Mouse (Mus musculus) liver, postnatal 0 days (tissue): ENCODE data around the gene Gm10662. TPM values are rescaled to one million over a fixed set of nuclear protein-coding genes. Genes with fewer than 3 reads are reported as not detected.
"Not testable (repeated sequence)": the region's sequence is repeated elsewhere in the genome, so short reads cannot be mapped to it uniquely, and the experiment has no call there.

Experiments
- ATAC-seq: fragments of 200-750 bp; cut with Nextera tagmentation; 2 replicates; pipeline ENCODE4 v1.8.0; 2017; ENCODE audit warnings: mild to moderate bottlenecking, moderate library complexity
- DNase-seq: peaks from one replicate; pipeline ENCODE4 v3.0.0-alpha.2; 2016
- H3K27ac ChIP-seq: fragments of 300-500 bp; sonication (generic); 2 replicates; pipeline ENCODE4 v1.5.1; 2014; ENCODE audit warnings: antibody characterized with exemption, moderate library complexity, mild to moderate bottlenecking, low read depth
- H3K27me3 ChIP-seq: fragments of 300-500 bp; sonication (generic); 2 replicates; pipeline ENCODE4 v1.6.1; 2014; ENCODE audit warnings: low read length, control low read depth, mixed read lengths; ENCODE audit not compliant: insufficient read depth
- H3K36me3 ChIP-seq: fragments of 300-500 bp; sonication (generic); replicated peaks from 2 replicates; pipeline ENCODE4 v1.6.1; 2014; ENCODE audit warnings: mild to moderate bottlenecking, control low read depth, low read length, moderate library complexity, mixed read lengths; ENCODE audit not compliant: insufficient read depth
- H3K4me1 ChIP-seq: fragments of 300-500 bp; sonication (generic); 2 replicates; pipeline ENCODE4 v1.6.1; 2014; ENCODE audit warnings: antibody characterized with exemption, mild to moderate bottlenecking, control low read depth; ENCODE audit not compliant: insufficient read depth
- H3K4me2 ChIP-seq: fragments of 300-500 bp; sonication (generic); 2 replicates; pipeline ENCODE4 v1.6.1; 2014; ENCODE audit warnings: low read depth, mild to moderate bottlenecking, low read length, moderate library complexity, mixed read lengths
- H3K4me3 ChIP-seq: fragments of 300-500 bp; sonication (generic); 2 replicates; pipeline ENCODE4 v1.5.1; 2014; ENCODE audit warnings: low read depth, low read length
- H3K9ac ChIP-seq: fragments of 300-500 bp; sonication (generic); replicated peaks from 2 replicates; pipeline ENCODE4 v1.6.1; 2014; ENCODE audit warnings: mild to moderate bottlenecking, moderate library complexity
- H3K9me3 ChIP-seq: fragments of 300-500 bp; sonication (generic); 2 replicates; pipeline ENCODE4 v1.6.1; 2016; ENCODE audit warnings: mild to moderate bottlenecking, control low read depth, low read length, mixed read lengths
- WGBS: fragments of 180-500 bp; shearing (Covaris S2); extraction: QIAGEN DNeasy Blood & Tissue Kit; methylation state at CpG from one replicate; pipeline ENCODE4 v1.1.7; 2014; ENCODE audit not compliant: insufficient replicate concordance; 5-methylcytosine and 5-hydroxymethylcytosine counted together
- polyA plus RNA-seq: library from polyadenylated mRNA; unstranded; fragments of >200 nt; fragmentation: Nextera tagmentation; extraction: Ambion mirVana; gene quantifications from 2 replicates; pipeline ENCODE4 v1.2.1, GENCODE M21; 2015

The Gm10662 gene
- not detected in 2 replicates for polyA plus RNA-seq

GRCm38 (mm10) chr7:23144380-23144779 lies at the start of gene Gm10662:
Gene Gm10662, minus strand, starts transcription at chr7:23144480.
- not testable (repeated sequence) for H3K9me3 ChIP-seq, H3K36me3 ChIP-seq, H3K4me3 ChIP-seq, H3K27me3 ChIP-seq, ATAC-seq, H3K4me2 ChIP-seq, H3K4me1 ChIP-seq, DNase-seq, H3K9ac ChIP-seq, H3K27ac ChIP-seq
- WGBS: no CpG with 5 or more reads among the region's 1 CpGs

- DNase-seq: peak; percentile 5
- not testable (repeated sequence) for H3K27ac ChIP-seq, H3K4me3 ChIP-seq, H3K27me3 ChIP-seq, H3K36me3 ChIP-seq, ATAC-seq, H3K9ac ChIP-seq, H3K4me2 ChIP-seq, H3K9me3 ChIP-seq, H3K4me1 ChIP-seq
- WGBS: 84% methylated on average over 10 of the region's 10 CpGs
Observed at GRCm38 (mm10) chr7:23163505-23163904, 19.2 kb upstream of the Gm10662 start.

Other genes starting within 250 kb of the Gm10662 start
- not detected in 2 replicates for gene Gm4214, start 159.8 kb downstream of the Gm10662 start, polyA plus RNA-seq
- gene Gm4216, start 124.6 kb downstream of the Gm10662 start, polyA plus RNA-seq: not detected in 2 replicates
- not detected in 2 replicates for gene Vmn1r163, start 88.9 kb downstream of the Gm10662 start, polyA plus RNA-seq
- not detected in 2 replicates for gene Gm8720, start 77.0 kb downstream of the Gm10662 start, polyA plus RNA-seq
- not detected in 2 replicates for gene Vmn1r165, start 72.9 kb upstream of the Gm10662 start, polyA plus RNA-seq
- gene Vmn1r166, start 107.2 kb upstream of the Gm10662 start, polyA plus RNA-seq: not detected in 2 replicates
- gene Gm6902, start 134.4 kb upstream of the Gm10662 start, polyA plus RNA-seq: not detected in 2 replicates
- not detected in 2 replicates for gene Nlrp4e, start 156.7 kb upstream of the Gm10662 start, polyA plus RNA-seq
- gene Nlrp5, start 241.4 kb upstream of the Gm10662 start, polyA plus RNA-seq: not detected in 2 replicates